Mouse (Mus musculus) brown adipose tissue, adult 24 weeks (tissue): ENCODE measurements around the gene Prex1. TPM values are rescaled to one million over a fixed set of nuclear protein-coding genes. Genes with fewer than 3 reads are reported as not detected.
"Not testable (repeated sequence)": the region's sequence is repeated elsewhere in the genome, so short reads cannot be mapped to it uniquely, and the experiment has no call there.

Experiments
- H3K27ac ChIP-seq: fragments of 200-500 bp; replicated peaks from 2 replicates; pipeline ENCODE4 v1.5.1; 2012; ENCODE audit warnings: low read depth, mild to moderate bottlenecking, low read length
- H3K4me1 ChIP-seq: fragments of 200-500 bp; 2 replicates; pipeline ENCODE4 v1.6.1; 2012; ENCODE audit warnings: low read length, mixed read lengths; ENCODE audit not compliant: control insufficient read depth, insufficient read depth, insufficient read length
- H3K4me3 ChIP-seq: fragments of 200-500 bp; 2 replicates; pipeline ENCODE4 v1.5.1; 2012; ENCODE audit warnings: low read depth, mild to moderate bottlenecking, low read length, moderate library complexity; ENCODE audit not compliant: insufficient read depth
- polyA plus RNA-seq: library from polyadenylated mRNA; stranded (reverse); fragments of >200 nt; gene quantifications from 2 replicates; pipeline ENCODE4 v1.2.4, GENCODE M21; 2012; ENCODE audit not compliant: missing spikeins, insufficient read depth, insufficient read length

Prex1 gene
- polyA plus RNA-seq, 1 experiment = 2.3 TPM

DNA sequence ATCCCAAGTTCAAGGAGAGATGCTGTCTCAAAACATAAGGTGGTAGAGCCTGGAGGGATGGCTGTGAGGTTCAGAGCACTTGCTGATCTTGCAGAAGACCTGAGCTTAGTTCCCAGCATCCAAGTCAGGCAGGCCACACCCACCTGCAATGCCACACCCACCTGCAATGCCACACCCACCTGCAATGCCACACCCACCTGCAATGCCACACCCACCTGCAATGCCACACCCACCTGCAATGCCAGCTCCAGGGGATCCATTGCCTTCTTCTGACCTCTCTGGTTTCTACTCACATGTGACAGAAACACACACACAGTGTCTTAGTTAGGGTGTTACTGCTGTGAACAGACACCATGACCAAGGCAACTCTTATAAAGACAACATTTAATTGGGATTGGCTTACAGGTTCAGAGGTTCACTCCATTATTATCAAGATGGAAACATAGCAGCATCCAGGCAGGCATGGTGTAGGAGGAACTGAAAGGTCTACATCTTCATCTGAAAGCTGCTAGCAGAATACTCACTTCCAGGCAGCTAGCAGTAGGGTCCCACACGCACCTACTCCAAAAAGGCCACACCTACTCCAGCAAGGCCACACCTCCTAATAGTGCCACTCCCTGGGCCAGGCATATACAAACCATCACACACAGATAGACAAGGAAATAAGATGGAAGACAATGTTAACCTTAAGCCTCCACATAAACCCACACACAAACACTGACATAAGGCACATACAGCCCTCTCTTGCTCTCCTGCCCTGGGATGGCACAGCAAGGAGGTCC, 17.7 kb upstream of the Prex1 start:
- H3K4me3 ChIP-seq, H3K27ac ChIP-seq: not testable (repeated sequence)
- H3K4me1 ChIP-seq = peaks cover 11% of the 10 kb centered on the region; the same call in 1 of the 2 replicates

DNA sequence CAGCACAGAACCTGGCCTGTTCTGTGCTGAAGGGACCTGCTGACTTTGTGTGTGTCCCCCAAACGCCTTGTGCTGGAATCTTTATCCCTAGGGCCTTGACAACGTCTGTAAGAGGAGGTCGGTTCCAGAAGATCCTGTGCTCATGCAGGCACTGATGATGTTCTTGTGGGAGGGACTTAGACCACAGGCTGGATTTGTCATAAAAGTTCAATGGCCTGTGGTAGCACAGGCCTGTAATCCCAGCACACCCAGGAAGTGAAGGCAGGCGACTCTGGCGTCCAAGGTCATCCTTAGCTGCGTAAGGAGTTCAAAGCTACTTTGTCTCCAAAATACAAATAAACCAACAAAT, 16.9 kb upstream of the Prex1 start:
- Histone ChIP-seq H3K4me1 (peaks cover 11% of the 10 kb centered on the region; the same call in 1 of the 2 replicates), H3K4me3 (no peak overlapping the region), H3K27ac (peak overlapping the region; percentile 72)

DNA sequence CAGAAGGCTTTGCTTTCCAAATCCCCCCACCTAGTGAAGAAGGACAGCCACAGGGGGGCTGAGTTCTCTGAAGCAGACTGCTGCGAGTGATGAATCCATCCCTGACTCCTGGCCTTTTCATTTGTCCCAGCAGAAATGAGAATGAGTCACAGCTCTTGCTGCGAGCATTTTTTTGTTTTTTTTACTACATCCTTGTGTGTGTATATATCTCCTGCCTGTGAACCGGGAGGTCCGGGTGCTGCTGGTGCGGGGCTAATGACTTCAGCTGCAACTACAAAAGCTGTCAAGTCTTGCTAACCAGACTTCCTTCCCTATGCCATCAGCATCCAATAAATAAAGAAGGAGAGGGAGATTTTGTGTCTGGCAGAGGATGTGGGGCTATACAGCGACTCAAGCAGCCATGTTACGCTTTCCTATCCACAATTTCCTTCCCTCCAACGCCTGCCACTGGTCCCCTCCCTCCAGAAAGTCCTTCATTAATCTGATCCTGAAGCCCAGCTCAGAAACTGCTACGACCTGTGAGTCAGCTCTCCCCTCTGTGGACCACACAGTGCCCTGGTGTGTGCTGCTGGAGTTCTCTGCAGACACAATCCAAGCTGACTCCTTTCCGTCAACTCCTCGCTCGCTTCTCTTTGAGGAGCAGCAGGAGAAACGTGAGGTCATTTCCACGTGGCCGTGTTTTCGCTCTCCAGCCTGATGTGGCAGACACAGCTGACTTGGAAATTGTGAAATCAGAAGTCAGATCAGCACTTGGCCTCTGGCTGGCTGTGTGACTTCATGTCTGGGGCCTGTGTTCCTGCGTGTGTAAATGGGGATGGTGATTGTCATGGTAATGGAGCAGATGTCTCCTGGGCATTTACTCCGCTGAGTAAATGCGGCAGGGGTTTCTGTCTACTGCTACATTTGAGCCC, 16.3 kb upstream of the Prex1 start:
- Histone ChIP-seq H3K4me3 (peak overlapping the region; percentile 10; the same call in 1 of the 2 replicates), H3K4me1 (peaks cover 11% of the 10 kb centered on the region; the same call in 1 of the 2 replicates), H3K27ac (peak overlapping the region; percentile 72)

DNA sequence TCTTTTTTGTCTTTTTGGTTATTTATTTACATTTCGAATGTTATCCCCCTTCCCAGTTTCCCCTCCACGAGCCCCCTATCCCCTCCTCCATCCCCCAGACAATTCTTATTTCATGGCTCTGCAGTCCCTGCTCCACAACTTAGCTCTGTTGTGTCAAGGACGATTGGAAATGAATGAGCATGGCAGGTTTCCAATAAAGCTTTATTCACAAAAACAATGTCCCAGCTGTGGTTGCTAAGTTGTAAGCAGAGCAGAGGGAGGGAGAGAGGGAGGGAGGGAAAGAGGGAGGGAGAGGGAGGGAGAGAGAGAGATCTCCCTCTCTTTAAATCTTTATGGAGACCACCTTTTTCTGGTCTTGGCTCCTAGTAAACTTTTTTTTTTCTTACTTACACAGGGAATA, 15.4 kb upstream of the Prex1 start:
- H3K4me3 ChIP-seq = no peak overlapping the region
- peaks cover 11% of the 10 kb centered on the region; the same call in 1 of the 2 replicates for H3K4me1 ChIP-seq
- no peak overlapping the region for H3K27ac ChIP-seq

DNA sequence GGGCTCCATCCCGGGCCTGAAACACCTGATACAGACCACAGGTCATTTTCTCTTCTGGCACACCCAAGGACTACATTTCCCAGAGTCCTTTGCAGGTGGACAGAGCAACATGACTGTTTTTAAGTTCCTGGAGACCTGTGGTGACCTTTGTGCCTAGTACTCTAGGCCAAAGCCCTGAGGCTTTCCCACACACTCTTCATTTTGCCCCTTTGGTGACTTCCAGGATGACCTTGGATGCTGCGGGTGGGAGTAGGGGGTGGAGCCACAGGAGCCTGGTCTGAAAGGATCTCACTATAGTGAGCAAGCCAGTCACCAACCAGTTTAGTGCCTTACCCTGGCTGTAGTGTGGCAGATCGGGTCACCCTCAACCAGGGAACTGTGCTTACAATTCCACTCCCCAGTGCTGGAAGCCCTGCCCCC, 14.6 kb upstream of the Prex1 start:
- H3K27ac ChIP-seq = peak overlapping the region; percentile 83
- peaks cover 11% of the 10 kb centered on the region; the same call in 1 of the 2 replicates for H3K4me1 ChIP-seq
- no peak overlapping the region for H3K4me3 ChIP-seq

DNA sequence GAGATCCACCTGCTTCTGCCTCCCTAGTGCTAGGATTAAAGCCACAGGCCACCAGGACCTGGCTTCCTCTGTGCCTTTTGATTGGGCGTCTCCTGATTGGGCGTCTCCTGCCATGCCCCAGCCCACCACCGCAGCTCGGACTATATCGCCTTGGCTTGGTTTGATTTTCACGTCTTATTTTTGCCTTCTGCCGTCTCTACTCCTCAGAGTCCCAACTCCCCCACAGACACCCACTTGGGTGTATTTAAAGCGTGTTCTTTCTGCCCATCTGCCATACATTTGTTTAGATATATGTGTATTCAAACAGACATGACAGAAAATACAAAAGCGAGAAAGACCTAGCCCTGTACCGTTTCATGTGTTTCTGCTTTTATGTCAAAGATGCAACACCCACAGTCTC, 14.2 kb upstream of the Prex1 start:
- peaks cover 11% of the 10 kb centered on the region; the same call in 1 of the 2 replicates for H3K4me1 ChIP-seq
- H3K4me3 ChIP-seq = no peak overlapping the region
- H3K27ac ChIP-seq = no peak overlapping the region

DNA sequence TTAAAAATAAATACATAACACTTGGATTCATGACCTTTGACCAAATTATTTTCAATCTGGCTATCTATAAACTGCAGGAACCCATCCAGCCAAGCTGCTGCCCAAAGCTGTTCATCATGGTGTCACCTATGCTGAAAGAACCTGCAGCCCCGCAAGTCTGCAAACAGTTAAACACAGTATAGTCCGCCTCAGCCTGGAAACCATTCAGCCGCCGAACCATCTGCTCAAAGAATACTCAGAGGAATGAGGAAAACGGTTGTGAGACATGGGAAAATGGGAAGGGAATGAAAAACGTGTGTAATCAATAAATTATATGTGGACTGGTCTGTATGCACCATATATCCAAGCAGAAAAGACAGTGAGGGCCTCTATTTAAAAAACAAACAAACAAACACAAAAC, 13.3 kb upstream of the Prex1 start:
- Histone ChIP-seq H3K4me1 (peaks cover 11% of the 10 kb centered on the region; the same call in 1 of the 2 replicates), H3K27ac (no peak overlapping the region), H3K4me3 (no peak overlapping the region)

DNA sequence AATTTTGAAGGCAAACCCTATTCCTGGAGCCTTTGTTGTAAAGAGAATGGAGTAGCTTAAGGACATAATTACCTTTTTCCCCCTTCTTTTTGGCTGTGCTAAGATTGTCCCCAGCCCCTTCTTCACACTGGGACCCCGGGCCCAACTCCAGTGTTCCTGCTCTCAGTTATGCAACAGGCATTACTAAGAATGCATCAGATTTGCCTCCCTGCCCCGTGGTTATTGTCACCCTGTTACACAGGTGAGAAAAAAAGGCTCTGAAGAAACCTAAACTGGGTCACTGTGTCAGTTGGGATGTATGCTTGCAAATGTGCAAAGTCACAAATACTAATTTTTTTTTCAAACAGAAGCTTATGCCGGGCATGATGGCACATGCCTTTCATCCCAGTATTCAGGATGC, 6.8 kb upstream of the Prex1 start:
- Histone ChIP-seq H3K4me1 (no peaks in the 10 kb centered on the region), H3K4me3 (no peak overlapping the region), H3K27ac (no peak overlapping the region)

DNA sequence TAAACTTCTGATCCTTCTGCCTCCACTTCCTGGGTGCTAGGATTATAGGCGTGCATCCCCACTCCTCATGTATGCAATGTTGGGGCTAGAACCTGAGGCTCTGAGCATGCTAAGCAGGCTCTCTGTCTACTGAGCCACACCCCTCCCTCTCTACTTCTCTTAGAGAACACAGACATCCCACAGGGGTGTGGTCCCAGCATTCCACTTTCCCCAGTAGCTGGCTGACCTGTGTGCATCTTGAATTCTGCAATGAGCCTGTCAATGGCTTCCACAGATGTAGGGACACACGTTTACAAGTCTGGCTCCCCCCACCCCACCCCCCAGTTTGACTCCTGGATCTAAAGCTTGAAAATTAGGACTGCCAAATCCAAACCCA, 6.3 kb upstream of the Prex1 start:
- Histone ChIP-seq H3K4me3 (no peak overlapping the region), H3K27ac (no peak overlapping the region)

DNA sequence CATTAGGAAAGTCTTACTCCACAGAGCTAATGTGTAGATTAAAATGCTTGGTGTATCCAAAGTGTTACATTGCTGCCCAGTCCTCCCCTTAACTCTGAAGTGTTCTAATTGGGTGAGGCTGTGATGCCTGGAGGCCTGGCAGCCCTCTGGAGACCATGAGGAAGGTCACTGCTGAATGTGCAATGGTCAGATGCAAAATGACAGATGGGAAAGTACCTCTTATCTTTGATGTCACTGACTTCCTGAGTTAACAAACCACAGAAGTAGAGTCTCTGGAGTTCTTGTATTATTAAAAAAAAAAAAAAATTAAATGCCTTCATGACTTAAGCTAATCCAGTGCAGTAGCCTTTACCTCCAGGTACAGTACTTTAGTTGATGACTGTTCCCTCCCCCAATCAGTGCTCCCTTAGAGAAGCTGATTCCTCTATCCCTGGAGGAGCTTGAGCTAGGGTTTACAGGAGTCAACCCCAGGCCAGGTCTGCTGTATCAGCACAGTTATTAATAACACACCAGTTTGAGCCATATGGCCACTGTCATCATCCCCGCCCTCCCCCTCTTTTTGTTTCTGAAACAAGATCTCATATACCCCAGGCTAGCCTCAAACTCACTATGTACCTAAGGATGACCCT, 5.8 kb upstream of the Prex1 start:
- H3K4me3 ChIP-seq = no peak overlapping the region
- no peak overlapping the region for H3K27ac ChIP-seq
- no peaks in the 10 kb centered on the region for H3K4me1 ChIP-seq

More for the DNA sequence above, 6.3 kb upstream of the Prex1 start:
- H3K4me1 ChIP-seq = no peaks in the 10 kb centered on the region

DNA sequence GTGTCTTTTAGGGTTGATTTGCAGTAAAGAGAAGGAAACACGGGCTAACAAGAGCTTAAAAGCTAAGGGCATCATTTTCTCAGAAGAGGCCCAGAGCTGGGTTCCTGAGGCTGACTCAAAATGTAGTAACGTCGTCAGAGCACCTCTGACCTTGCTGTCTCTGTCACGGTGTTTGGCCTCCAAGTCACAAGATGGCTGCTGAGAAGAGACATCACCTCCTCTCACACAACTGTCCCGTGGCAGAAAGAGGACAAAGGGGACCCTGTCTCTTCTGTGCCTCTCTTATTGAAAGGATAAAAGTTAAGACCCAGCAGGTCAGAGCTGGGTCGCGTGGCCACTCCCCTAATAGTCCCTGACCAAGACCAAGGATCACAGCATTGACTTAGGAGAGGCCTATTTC, 2.4 kb upstream of the Prex1 start:
- H3K27ac ChIP-seq = no peak overlapping the region
- H3K4me1 ChIP-seq = no peaks in the 10 kb centered on the region
- no peak overlapping the region for H3K4me3 ChIP-seq

DNA sequence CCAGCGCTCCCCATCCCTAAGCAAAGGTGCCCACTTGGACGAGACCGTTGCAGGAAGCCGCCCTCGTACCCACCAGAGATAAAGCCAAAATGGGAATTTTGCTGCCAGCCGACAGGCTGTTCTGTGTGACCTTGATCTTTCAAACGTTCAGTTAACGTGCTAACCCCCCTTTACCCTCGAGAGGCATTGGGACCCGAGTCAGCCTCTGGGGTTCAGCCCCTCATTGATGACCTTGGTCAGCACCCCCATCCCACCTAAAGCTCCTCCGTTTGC, 731 bp upstream of the Prex1 start:
- H3K4me3 ChIP-seq = peak overlapping the region; percentile 60
- H3K4me1 ChIP-seq = no peaks in the 10 kb centered on the region
- H3K27ac ChIP-seq = no peak overlapping the region

DNA sequence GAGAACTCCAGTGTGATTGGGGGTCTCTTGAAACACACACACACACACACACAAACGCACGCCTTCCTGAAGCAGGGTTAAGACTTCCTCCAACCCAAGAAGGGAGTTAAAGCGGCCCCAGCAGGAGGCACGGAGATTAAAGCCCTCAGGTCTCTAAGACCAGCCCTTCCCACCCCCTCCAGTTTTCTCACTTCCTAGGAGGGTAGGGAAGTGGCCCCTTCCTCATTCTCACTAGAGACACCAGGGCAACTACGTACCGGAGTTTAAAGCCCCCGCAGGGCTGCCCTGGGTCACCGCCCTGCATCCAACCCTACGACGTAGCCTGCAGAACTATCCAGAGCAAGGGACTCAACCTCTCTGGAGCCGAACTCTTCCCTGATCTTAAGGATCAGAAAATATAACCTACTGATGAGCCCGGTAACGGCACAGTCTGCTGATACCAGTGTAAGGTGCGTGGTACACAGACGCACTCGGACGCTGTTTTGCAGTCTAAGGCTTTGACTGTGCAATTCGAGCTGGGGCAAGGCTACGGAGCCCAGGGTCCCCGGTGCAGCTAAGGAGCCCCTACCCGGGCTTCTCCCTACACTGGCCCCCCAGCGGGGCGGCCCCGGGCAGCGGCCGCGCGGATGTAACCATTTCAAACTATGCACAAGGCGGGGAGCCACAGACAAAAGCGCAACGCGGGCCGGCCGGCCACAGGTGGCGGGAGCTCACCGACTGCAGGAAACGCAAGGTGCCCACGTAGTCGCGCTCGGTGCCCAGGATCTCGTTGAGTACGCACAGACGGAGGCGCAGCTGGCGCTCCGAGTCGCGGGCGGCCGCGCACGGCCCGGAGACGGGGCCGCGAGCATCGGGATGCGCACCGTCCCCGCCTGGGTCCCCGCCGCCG, 587 bp downstream of the Prex1 start:
- Histone ChIP-seq H3K4me3 (peak overlapping the region; percentile 68), H3K27ac (peak overlapping the region; percentile 4; the same call in 1 of the 2 replicates), H3K4me1 (no peaks in the 10 kb centered on the region)

DNA sequence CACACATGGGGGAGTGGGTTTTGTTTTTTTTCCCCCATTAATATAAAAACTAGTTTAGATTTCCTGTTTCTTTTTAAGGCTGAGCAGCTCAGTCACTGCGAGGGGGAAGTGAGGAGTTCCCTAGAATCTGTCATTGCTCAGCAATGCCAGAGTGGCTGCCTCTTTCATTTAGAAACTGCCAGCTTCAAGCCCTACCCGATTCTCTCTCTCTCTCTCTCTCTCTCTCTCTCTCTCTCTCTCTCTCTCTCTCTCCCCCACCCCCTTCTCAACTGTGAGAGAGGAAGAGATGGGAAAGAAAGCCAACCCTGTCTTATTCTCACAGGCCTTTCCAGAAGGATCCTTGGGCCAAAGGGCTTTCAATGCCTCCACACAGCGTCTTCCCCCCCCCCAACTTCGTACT, 1.3 kb downstream of the Prex1 start:
- H3K4me3 ChIP-seq = peak overlapping the region; percentile 68
- H3K27ac ChIP-seq = no peak overlapping the region

More for the DNA sequence above, 1.3 kb downstream of the Prex1 start:
- no peaks in the 10 kb centered on the region for H3K4me1 ChIP-seq
